Mouse (Mus musculus) cortical plate, adult 2 months (tissue): Measurements from ENCODE around the gene Mettl21c.

Experiments
- CTCF ChIP-seq: fragments of 200-500 bp; IDR thresholded peaks from 2 replicates; pipeline ENCODE4 v1.5.1; 2011; ENCODE audit warnings: mild to moderate bottlenecking, control low read depth, low read length; ENCODE audit not compliant: insufficient read depth; ENCODE audit errors: extremely low read depth
- POLR2A ChIP-seq: fragments of 200-500 bp; IDR thresholded peaks from 2 replicates; pipeline ENCODE4 v1.6.1; 2011; ENCODE audit warnings: mild to moderate bottlenecking, low read length, control low read depth; ENCODE audit not compliant: insufficient read depth; ENCODE audit errors: extremely low read depth

GRCm38 (mm10) chr1:44022656-44023055 lies 2.8 kb upstream of the Mettl21c start:
- TF ChIP-seq CTCF (no peak), POLR2A (no peak)
